Mouse (Mus musculus): ENCODE measurements around the gene Kmt2e.

GRCm38 (mm10) chr5:23519679-23520078 lies 85.4 kb downstream of the Kmt2e start:
- TF ChIP-seq MAFK (IDR thresholded peaks at IDR 0.05; ENCODE audit: insufficient read depth, low read depth, low read length) (no peak), CHD2 (IDR thresholded peaks at IDR 0.05; ENCODE audit: low read depth, low read length) (no peak), ZNF384 (IDR thresholded peaks at IDR 0.05; ENCODE audit: low read depth, low read length) (no peak), HCFC1 (IDR thresholded peaks at IDR 0.05; ENCODE audit: borderline replicate concordance, insufficient read depth, low read length) (no peak), ZC3H11A (IDR thresholded peaks at IDR 0.05; ENCODE audit: borderline replicate concordance, low read depth, low read length) (no peak)

Data from ES-E14 (cell line).